Mouse (Mus musculus) ES-Bruce4 (cell line): ENCODE results near the gene Nup62.

Experiments
- CTCF ChIP-seq: IDR thresholded peaks from one replicate; pipeline ENCODE4 v1.8.1; 2011; ENCODE audit warnings: low read depth, low read length
- EP300 ChIP-seq: IDR thresholded peaks from 2 replicates; pipeline ENCODE4 v1.6.1; 2011; ENCODE audit warnings: low read depth, low read length; ENCODE audit not compliant: insufficient read depth

DNA sequence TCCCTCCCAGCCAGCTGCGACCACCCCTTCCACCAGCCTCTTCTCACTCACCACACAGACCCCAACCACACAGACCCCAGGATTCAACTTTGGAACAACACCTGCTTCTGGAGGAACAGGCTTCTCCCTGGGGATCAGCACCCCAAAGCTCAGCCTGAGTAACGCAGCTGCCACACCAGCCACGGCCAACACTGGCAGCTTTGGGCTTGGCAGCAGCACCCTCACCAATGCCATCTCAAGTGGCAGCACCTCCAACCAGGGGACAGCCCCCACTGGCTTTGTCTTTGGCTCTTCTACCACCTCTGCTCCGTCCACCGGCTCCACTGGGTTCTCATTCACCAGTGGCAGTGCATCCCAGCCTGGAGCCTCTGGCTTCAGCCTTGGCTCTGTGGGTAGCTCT lies 12.8 kb downstream of the Nup62 start:
- no peak for TF ChIP-seq CTCF
- TF ChIP-seq EP300 = no peak
